Mouse (Mus musculus) heart, adult 10 weeks (tissue): ENCODE results near the gene Ccdc151. TPM values are rescaled to one million over a fixed set of nuclear protein-coding genes. Genes with fewer than 3 reads are reported as not detected.

Experiments
- polyA plus RNA-seq: library from polyadenylated mRNA; stranded (reverse); fragments of 350-450 nt; fragmentation: Illumina TruSeq; extraction: RNeasy Lipid Tissue Mini Kit (QIAGEN cat#74804); gene quantifications from one replicate; pipeline ENCODE4 v1.2.3, GENCODE M21; 2014; ENCODE audit warnings: low read depth, low replicate concordance

The Ccdc151 gene
- polyA plus RNA-seq = not detected

DNA sequence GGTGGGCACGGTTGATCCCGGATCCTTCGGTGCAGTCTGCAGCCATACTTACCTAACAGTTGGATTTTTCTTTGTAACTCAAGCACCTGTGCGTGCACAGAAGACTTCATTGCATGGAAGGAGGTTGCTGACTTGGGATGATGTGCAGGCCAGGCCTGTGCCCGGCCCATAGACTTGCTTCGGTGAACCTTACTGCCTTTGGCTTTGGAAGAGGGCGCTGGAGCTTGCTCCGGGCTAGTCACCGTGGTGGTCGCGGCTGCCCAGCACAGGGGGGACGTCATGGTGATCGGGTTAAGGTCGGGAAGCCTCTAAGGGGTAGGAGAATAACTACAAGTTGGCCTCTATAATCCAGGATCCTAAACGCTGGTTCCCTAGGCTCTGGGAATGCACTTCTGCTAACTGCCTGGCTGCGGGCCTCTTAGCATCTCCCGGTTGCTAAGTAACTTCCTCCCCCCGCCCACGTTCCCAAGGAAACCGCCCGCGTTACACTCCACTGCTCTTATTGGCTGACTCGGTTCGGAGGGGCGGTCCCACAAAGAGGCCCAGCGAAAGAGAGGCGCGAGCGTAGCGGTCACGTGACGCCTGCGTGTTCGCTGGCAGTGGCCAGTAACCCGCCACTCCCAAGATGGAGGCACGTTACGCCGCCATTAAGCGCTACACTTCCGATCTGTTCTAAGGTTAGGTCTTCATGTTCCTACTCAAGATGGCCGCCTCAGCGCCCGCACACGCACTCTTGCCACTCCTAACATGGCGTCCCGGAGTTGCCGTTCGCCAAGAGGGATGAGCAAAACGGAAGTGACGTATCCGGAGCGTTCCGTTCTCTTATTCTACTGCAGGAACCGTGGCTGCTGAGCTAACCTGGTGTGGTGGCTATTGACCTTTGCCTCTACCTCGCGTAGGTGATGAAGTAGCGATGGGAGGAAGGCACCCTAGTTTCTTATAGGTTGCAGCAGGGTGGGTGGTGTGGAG lies at the start of gene Ccdc151, which contains the start of gene Prkcsh:
TSS of gene Ccdc151 (minus strand) at position 441 of the 969 bp plus-strand sequence.
TSS of gene Prkcsh (plus strand) at position 613 of the 969 bp plus-strand sequence.

DNA sequence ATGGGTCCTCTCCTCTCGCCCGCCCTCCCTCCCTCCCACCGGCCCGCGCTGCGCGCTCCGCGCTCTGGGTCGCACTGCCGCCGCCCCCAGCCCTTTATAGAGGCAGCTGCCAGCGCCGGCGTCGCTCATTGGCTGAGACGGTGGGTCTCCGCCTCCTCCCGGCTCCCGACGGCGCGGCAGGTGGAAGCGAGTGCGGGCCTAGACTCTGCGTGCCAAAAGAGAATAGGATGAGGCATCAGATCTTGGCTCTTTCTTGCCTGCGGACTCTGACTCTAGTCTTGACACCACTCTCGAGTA lies 49.5 kb upstream of the Ccdc151 start, which contains the start of gene Elavl3:
TSS of gene Elavl3 (minus strand) at position 66 of the 297 bp plus-strand sequence.

DNA sequence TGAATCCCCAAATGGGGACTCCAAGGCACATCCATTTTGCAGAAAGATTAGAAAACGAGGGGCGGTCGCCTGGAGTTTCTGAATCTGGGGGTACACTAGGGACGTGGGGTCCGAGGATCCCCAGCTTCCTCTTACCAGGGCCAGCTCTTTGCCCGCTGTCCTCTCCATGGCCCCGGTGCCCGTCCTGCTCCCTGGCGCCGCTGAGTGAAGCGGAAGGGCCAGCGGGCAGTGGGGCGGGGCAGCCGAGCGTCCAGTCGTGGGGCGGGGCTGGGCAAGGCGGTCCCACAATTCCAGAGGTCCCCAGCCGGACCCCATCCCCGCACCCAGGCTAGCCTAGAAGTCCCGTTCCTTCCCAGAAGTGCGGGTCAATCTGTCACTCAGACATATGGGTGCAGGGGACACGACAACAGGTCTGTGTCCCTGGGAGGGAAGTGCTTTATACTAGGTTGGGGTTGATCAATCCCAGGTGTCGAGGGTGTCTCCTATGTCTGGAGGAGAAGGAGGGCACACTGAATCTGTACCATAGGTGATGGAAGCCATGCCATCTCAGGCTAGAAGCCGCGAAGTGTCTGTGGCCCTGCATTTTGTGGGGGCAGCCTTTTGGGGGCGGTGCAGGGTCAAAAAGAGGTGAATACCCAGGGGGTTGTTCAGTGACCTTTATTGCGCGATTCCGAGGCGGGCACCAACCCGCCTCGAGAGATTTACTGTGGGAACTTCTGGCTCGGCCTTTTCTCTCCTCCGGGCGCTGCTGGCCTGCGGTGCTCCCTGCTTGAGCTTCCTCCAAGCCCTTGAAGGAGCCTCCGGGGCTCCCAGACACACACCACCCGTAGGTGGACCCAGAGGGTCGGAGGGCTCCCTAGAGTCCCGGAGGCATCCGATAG lies 13.0 kb downstream of the Ccdc151 start, which contains the start of gene Rgl3:
TSS of gene Rgl3 (minus strand) at position 217 of the 881 bp plus-strand sequence.

DNA sequence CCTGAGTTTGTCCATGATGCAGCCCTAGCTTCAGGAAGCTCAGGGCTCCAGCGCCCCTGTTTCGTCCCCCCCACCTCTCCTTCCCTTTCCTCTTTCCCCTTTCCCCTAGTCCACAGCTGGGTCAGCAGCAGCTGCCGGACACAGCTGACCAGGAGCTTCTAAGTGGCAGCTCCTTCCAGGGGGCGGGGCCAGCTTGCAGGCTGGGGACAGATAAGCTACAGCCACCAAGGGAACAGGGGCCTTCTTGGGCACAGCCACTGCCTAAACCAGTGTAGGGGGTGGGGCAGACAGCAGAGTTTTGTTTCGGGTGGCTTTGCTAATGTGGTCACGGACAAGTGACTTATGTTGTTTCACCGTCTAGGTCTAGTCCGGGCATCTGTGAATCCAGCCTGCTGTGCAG lies 39.0 kb downstream of the Ccdc151 start, which contains the start of gene Epor:
TSS of gene Epor (minus strand) at position 90 of the 400 bp plus-strand sequence.

DNA sequence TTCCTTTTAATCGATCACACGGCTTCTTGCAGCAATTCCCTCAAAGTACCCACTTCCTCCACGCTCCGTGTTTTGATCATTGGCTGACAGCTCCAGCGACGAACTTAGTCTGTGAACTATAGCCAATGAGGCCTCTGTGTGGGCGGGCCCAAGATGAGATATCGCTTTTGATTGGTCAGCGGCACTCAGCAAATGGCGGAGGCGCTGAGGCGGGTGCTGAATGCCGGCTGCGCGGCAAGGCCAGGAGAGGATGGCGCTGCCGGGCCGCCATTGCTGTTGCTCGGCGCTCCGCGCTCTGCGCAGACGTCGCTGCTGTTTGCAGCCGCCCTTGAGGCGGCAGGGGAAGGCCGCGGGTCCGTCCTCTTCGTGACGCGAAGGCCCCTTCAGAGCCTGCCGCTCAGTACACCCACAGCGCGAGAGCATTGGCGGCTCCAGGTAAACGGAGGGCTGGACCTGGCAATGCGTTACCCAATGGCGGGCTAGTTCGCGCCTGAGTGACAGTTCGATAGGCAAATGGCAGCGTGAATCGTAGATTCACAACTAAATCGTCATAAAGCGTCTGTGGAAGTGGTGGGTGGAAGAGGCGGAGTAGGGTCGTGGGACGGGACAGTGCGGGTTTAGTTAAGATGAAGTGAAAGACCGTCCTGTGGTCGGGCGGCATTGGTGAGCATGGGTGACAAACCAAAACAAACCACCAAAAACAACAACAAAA lies 46.7 kb downstream of the Ccdc151 start, which contains the start of gene Swsap1:
TSS of gene Swsap1 (plus strand) at position 186 of the 712 bp plus-strand sequence.

Other genes with a start within 250 kb of the Ccdc151 start
- 8.4 TPM for gene Spc24, start 242.3 kb downstream of the Ccdc151 start, polyA plus RNA-seq
- gene Kank2, start 203.9 kb downstream of the Ccdc151 start, polyA plus RNA-seq = 59.6 TPM
- gene Angptl8, start 167.1 kb downstream of the Ccdc151 start, polyA plus RNA-seq = not detected
- 53.0 TPM for gene Dock6, start 150.0 kb downstream of the Ccdc151 start, polyA plus RNA-seq
- gene Rab3d, start 84.4 kb downstream of the Ccdc151 start, polyA plus RNA-seq = 12.5 TPM
- 8.1 TPM for gene Ccdc159, start 75.2 kb downstream of the Ccdc151 start, polyA plus RNA-seq
- 107 TPM for gene Tmem205, start 75.1 kb downstream of the Ccdc151 start, polyA plus RNA-seq
- gene Plppr2, start 65.6 kb downstream of the Ccdc151 start, polyA plus RNA-seq = 4.9 TPM
- gene Swsap1, start 46.9 kb downstream of the Ccdc151 start, polyA plus RNA-seq = 9.2 TPM
- 0.50 TPM for gene Epor, start 39.1 kb downstream of the Ccdc151 start, polyA plus RNA-seq
- gene Rgl3, start 13.2 kb downstream of the Ccdc151 start, polyA plus RNA-seq = 9.7 TPM
- gene Prkcsh, start 172 bp upstream of the Ccdc151 start, polyA plus RNA-seq = 53.0 TPM
- 0.10 TPM for gene Elavl3, start 49.4 kb upstream of the Ccdc151 start, polyA plus RNA-seq
- gene Gm49318, start 68.6 kb upstream of the Ccdc151 start, polyA plus RNA-seq = not detected
- gene Zfp653, start 68.7 kb upstream of the Ccdc151 start, polyA plus RNA-seq = 5.1 TPM
- 114 TPM for gene Ecsit, start 82.8 kb upstream of the Ccdc151 start, polyA plus RNA-seq
- 14.5 TPM for gene Cnn1, start 96.6 kb upstream of the Ccdc151 start, polyA plus RNA-seq
- 52.4 TPM for gene Elof1, start 114.5 kb upstream of the Ccdc151 start, polyA plus RNA-seq
- gene Acp5, start 133.1 kb upstream of the Ccdc151 start, polyA plus RNA-seq = 4.2 TPM
- gene Pigyl, start 154.2 kb upstream of the Ccdc151 start, polyA plus RNA-seq = 42.0 TPM
- gene Zfp872, start 185.5 kb upstream of the Ccdc151 start, polyA plus RNA-seq = not detected
- 24.3 TPM for gene Zfp809, start 223.1 kb upstream of the Ccdc151 start, polyA plus RNA-seq